In genomic region chr10:22718475-22718874, GRCm38 (mm10) we compare ENCODE assay signal across 11 mouse cellular contexts. TPM values are rescaled to one million over a fixed set of nuclear protein-coding genes. Genes with fewer than 3 reads are reported as not detected.
DNase-seq lines count a peak whose midpoint lies in the region; ATAC-seq lines count a peak whose summit lies in the region.
"Had no signal": no experiment of that assay in that cellular context is flagged by ENCODE, and none has a peak within 500 bp of the region (broad histone marks: within the 10 kb centered on the region; RNA-seq: fewer than 3 reads in every experiment).

No protein-coding gene starts in this region.

- no peaks in the 10 kb centered on the region for H3K36me3 ChIP-seq in kidney, embryonic 16.5 days (ENCODE audit: insufficient read depth, low read length)
- H3K36me3 ChIP-seq in megakaryocyte, embryonic 14.5 days (replicated peaks; ENCODE audit: low read length) = no peaks in the 10 kb centered on the region
- H3K36me3 ChIP-seq in midbrain, embryonic 16.5 days (ENCODE audit: control insufficient read depth, insufficient read depth, low read length) = no peaks in the 10 kb centered on the region
- H3K36me3 ChIP-seq: forebrain, embryonic 15.5 days had no signal

- H3K4me1 ChIP-seq in kidney, embryonic 16.5 days (ENCODE audit: insufficient read depth, low read length) = no peaks in the 10 kb centered on the region
- H3K4me1 ChIP-seq in megakaryocyte, embryonic 14.5 days = peaks cover 84% of the 10 kb centered on the region
- no peaks in the 10 kb centered on the region; the same call in 1 of the 2 replicates for H3K4me1 ChIP-seq in midbrain, embryonic 16.5 days (ENCODE audit: control insufficient read depth, insufficient read depth, low read length)
- H3K4me1 ChIP-seq: forebrain, embryonic 15.5 days had no signal

- H3K27ac ChIP-seq in kidney, embryonic 16.5 days (ENCODE audit: low read length) = no peak overlapping the region
- no peak overlapping the region for H3K27ac ChIP-seq in midbrain, embryonic 16.5 days (ENCODE audit: low read length)
- H3K27ac ChIP-seq: forebrain, embryonic 15.5 days had no signal

- H3K4me3 ChIP-seq in kidney, embryonic 16.5 days (ENCODE audit: low read length) = no peak overlapping the region
- H3K4me3 ChIP-seq in megakaryocyte, embryonic 14.5 days (replicated peaks) = peak overlapping the region; percentile 38
- H3K4me3 ChIP-seq in midbrain, embryonic 16.5 days (ENCODE audit: low read depth, low read length) = no peak overlapping the region
- H3K4me3 ChIP-seq: forebrain, embryonic 15.5 days had no signal

- no peak overlapping the region for H3K4me2 ChIP-seq in kidney, embryonic 16.5 days (replicated peaks; ENCODE audit: low read depth, low read length)
- H3K4me2 ChIP-seq in midbrain, embryonic 16.5 days (ENCODE audit: low read length) = no peak overlapping the region
- H3K4me2 ChIP-seq: forebrain, embryonic 15.5 days had no signal

- H3K9me3 ChIP-seq in kidney, embryonic 16.5 days (ENCODE audit: low read length) = no peaks in the 10 kb centered on the region
- no peaks in the 10 kb centered on the region for H3K9me3 ChIP-seq in megakaryocyte, embryonic 14.5 days
- H3K9me3 ChIP-seq in midbrain, embryonic 16.5 days (replicated peaks; ENCODE audit: control insufficient read depth, low read length, poor library complexity, severe bottlenecking) = no peaks in the 10 kb centered on the region
- H3K9me3 ChIP-seq: forebrain, embryonic 15.5 days had no signal

- H3K9ac ChIP-seq in kidney, embryonic 16.5 days (replicated peaks; ENCODE audit: low read length) = no peak overlapping the region
- no peak overlapping the region for H3K9ac ChIP-seq in midbrain, embryonic 16.5 days (ENCODE audit: low read depth, low read length)
- H3K9ac ChIP-seq: forebrain, embryonic 15.5 days had no signal

- WGBS in kidney, embryonic 16.5 days = 45% methylated on average over 4 of the region's 4 CpGs
- 49% methylated on average over 4 of the region's 4 CpGs for WGBS in midbrain, embryonic 16.5 days

- ATAC-seq in kidney, embryonic 16.5 days (ENCODE audit: low FRiP score, low TSS enrichment) = peak; percentile 69; the same call in 1 of the 2 replicates
- ATAC-seq in midbrain, embryonic 16.5 days = no peak
- ATAC-seq: forebrain, embryonic 15.5 days had no signal

- no peak for DNase-seq in kidney, adult 9 months
- DNase-seq in T-cell, adult 2 months (ENCODE audit: low spot score) = peak; percentile 16
- DNase-seq in cerebellum, adult 11-12 months = peak; percentile 80
- DNase-seq in layer of hippocampus, adult 9-10 months (ENCODE audit: low spot score) = no peak
- DNase-seq: adrenal gland, adult 2 months; heart, postnatal 14 days; kidney, postnatal 10 days had no signal

- H3K27me3 ChIP-seq in kidney, embryonic 16.5 days (ENCODE audit: insufficient read depth, low read length) = no peaks in the 10 kb centered on the region
- no peaks in the 10 kb centered on the region for H3K27me3 ChIP-seq in megakaryocyte, embryonic 14.5 days (replicated peaks)
- H3K27me3 ChIP-seq in midbrain, embryonic 16.5 days (ENCODE audit: control insufficient read depth, insufficient read depth, low read depth, low read length) = no peaks in the 10 kb centered on the region
- H3K27me3 ChIP-seq: forebrain, embryonic 15.5 days had no signal

RNA-seq across cellular contexts. Expression of gene Tbpl1, which starts 13.3 kb away (rescaled TPM):
- polyA plus RNA-seq in kidney, embryonic 16.5 days (2015; fragmentation: Nextera tagmentation; extraction: Ambion mirVana) = 62.7 and 67.0 TPM in 2 replicates
- 26.5 and 32.7 TPM in 2 replicates for polyA plus RNA-seq in megakaryocyte, embryonic 14.5 days (2012; ENCODE audit: insufficient read depth, low replicate concordance)
- polyA plus RNA-seq in midbrain, embryonic 16.5 days (2015; fragmentation: Nextera tagmentation; extraction: Ambion mirVana) = 88.8 and 99.7 TPM in 2 replicates

Comparison
In these comparisons a context has a peak if more than half of its experiments do, and no peak if none do; other contexts are left out.
1. DNase-seq: peak in T-cell, adult 2 months (single experiment) and cerebellum, adult 11-12 months (single experiment); none in kidney, adult 9 months (single experiment) and layer of hippocampus, adult 9-10 months (single experiment).